Mouse (Mus musculus) gastrocnemius, adult 18-20 months (tissue): ENCODE measurements at regions not wholly inside any gene's neighbourhood (a gene's known extent, or its start where the extent isn't known, plus 50 kb on each side); places are given as distances from the start of the nearest gene placed in this dataset.

Experiments
- DNase-seq: peaks from one replicate; pipeline ENCODE4 v3.0.0; 2021; ENCODE audit warnings: low spot score

GRCm38 (mm10) chr12:118784643-118785042 is 61.5 kb upstream of the Sp8 start:
- no peak for DNase-seq

GRCm38 (mm10) chr12:118781978-118782377 is 64.2 kb upstream of the Sp8 start:
- DNase-seq: no peak

- no peak for DNase-seq
These were observed 70.6 kb upstream of the Sp8 start for GRCm38 (mm10) chr12:118775463-118776064.

GRCm38 (mm10) chr12:118772790-118773189 is 73.3 kb upstream of the Sp8 start:
- DNase-seq: no peak

GRCm38 (mm10) chr12:118766472-118766871 is 79.7 kb upstream of the Sp8 start:
- no peak for DNase-seq

- no peak for DNase-seq
These were observed 92.1 kb upstream of the Sp8 start for GRCm38 (mm10) chr12:118754076-118754475.

- DNase-seq: no peak
These were observed 107.0 kb upstream of the Sp8 start for GRCm38 (mm10) chr12:118739103-118739502.

GRCm38 (mm10) chr12:118725891-118726290 is 120.2 kb upstream of the Sp8 start:
- no peak for DNase-seq

- DNase-seq: no peak
These were observed 126.1 kb upstream of the Sp8 start for GRCm38 (mm10) chr12:118719878-118720573.

- no peak for DNase-seq
These were observed 129.3 kb upstream of the Sp8 start for GRCm38 (mm10) chr12:118716824-118717223.

GRCm38 (mm10) chr12:118706626-118707025 is 139.5 kb upstream of the Sp8 start:
- DNase-seq: no peak

GRCm38 (mm10) chr12:118704826-118705225 is 141.3 kb upstream of the Sp8 start:
- DNase-seq: no peak

GRCm38 (mm10) chr12:118703730-118704129 is 142.4 kb upstream of the Sp8 start:
- no peak for DNase-seq

GRCm38 (mm10) chr12:118703068-118703662 is 143.0 kb upstream of the Sp8 start:
- no peak for DNase-seq

GRCm38 (mm10) chr12:118701838-118702237 is 144.3 kb upstream of the Sp8 start:
- no peak for DNase-seq

- no peak for DNase-seq
These were observed 148.0 kb upstream of the Sp8 start for GRCm38 (mm10) chr12:118698110-118698509.

- no peak for DNase-seq
These were observed 151.4 kb upstream of the Sp8 start for GRCm38 (mm10) chr12:118694701-118695100.

- DNase-seq: no peak
These were observed 163.2 kb upstream of the Sp8 start for GRCm38 (mm10) chr12:118682902-118683301.

- no peak for DNase-seq
These were observed 168.1 kb upstream of the Sp8 start for GRCm38 (mm10) chr12:118677989-118678388.

- DNase-seq: no peak
These were observed 184.6 kb upstream of the Sp8 start for GRCm38 (mm10) chr12:118661575-118661974.

- DNase-seq: no peak
These were observed 185.0 kb upstream of the Sp8 start for GRCm38 (mm10) chr12:118661214-118661486.

GRCm38 (mm10) chr12:118660384-118661213 is 185.5 kb upstream of the Sp8 start:
- no peak for DNase-seq
